In genomic region chr3:79016830-79017229, GRCm38 (mm10) we compare ENCODE assay signal across 31 mouse cellular contexts.
DNase-seq lines count a peak whose midpoint lies in the region; ATAC-seq and TF ChIP-seq lines count a peak whose summit lies in the region.
"Had no signal": no experiment of that assay in that cellular context is flagged by ENCODE, and none has a peak within 500 bp of the region (broad histone marks: within the 10 kb centered on the region; RNA-seq: fewer than 3 reads in every experiment).

No protein-coding gene starts in this region.

- no peaks in the 10 kb centered on the region for H3K4me1 ChIP-seq in liver, embryonic 14.5 days (replicated peaks; ENCODE audit: control insufficient read depth in 2 of 2, insufficient read depth in 2 of 2, low read length in 1 of 2)
- no peaks in the 10 kb centered on the region for H3K4me1 ChIP-seq in forebrain, embryonic 10.5 days
- H3K4me1 ChIP-seq: forebrain, embryonic 15.5 days; heart, embryonic 10.5 days; heart, embryonic 15.5 days; intestine, embryonic 15.5 days; limb, embryonic 10.5 days; limb, embryonic 15.5 days; liver, embryonic 15.5 days; lung, embryonic 15.5 days; midbrain, embryonic 13.5 days; neural tube, embryonic 13.5 days had no signal

- intact Hi-C loops in gastrocnemius, adult 2 months (cut with DNase I): no loop called here

- TF ChIP-seq EP300 in liver, embryonic 14.5 days (IDR thresholded peaks at IDR 0.05; ENCODE audit: low read depth): no peak

- H3K4me3 ChIP-seq in gastrocnemius, adult 2 months: no peak overlapping the region
- H3K4me3 ChIP-seq in liver, embryonic 14.5 days (ENCODE audit: insufficient read depth in 1 of 2, low read depth in 2 of 2, low read length in 2 of 2): no peak overlapping the region
- no peak overlapping the region for H3K4me3 ChIP-seq in forebrain, embryonic 10.5 days
- H3K4me3 ChIP-seq: forebrain, embryonic 15.5 days; heart, embryonic 10.5 days; heart, embryonic 15.5 days; intestine, embryonic 15.5 days; limb, embryonic 10.5 days; limb, embryonic 15.5 days; liver, embryonic 15.5 days; lung, embryonic 15.5 days; midbrain, embryonic 13.5 days; neural tube, embryonic 13.5 days had no signal

- 65% methylated on average over 9 of the region's 9 CpGs for WGBS in liver, embryonic 14.5 days (ENCODE audit: insufficient replicate concordance)
- 86% methylated on average over 9 of the region's 9 CpGs for WGBS in forebrain, embryonic 10.5 days

- no peaks in the 10 kb centered on the region for H3K27me3 ChIP-seq in liver, embryonic 14.5 days (ENCODE audit: control insufficient read depth, insufficient read depth, low read length)
- H3K27me3 ChIP-seq in forebrain, embryonic 10.5 days (ENCODE audit: poor library complexity, severe bottlenecking): no peaks in the 10 kb centered on the region
- H3K27me3 ChIP-seq: CH12.LX; forebrain, embryonic 15.5 days; heart, embryonic 15.5 days; intestine, embryonic 15.5 days; limb, embryonic 15.5 days; liver, embryonic 15.5 days; lung, embryonic 15.5 days; midbrain, embryonic 13.5 days; neural tube, embryonic 13.5 days had no signal

- H3K4me2 ChIP-seq in liver, embryonic 14.5 days (ENCODE audit: low read depth): no peak overlapping the region
- H3K4me2 ChIP-seq: forebrain, embryonic 15.5 days; heart, embryonic 15.5 days; intestine, embryonic 15.5 days; limb, embryonic 15.5 days; liver, embryonic 15.5 days; lung, embryonic 15.5 days; midbrain, embryonic 13.5 days; neural tube, embryonic 13.5 days had no signal

- no peak overlapping the region for H3K27ac ChIP-seq in gastrocnemius, adult 2 months
- H3K27ac ChIP-seq in liver, embryonic 14.5 days: no peak overlapping the region
- no peak overlapping the region for H3K27ac ChIP-seq in forebrain, embryonic 10.5 days
- H3K27ac ChIP-seq: forebrain, embryonic 15.5 days; heart, embryonic 10.5 days; heart, embryonic 15.5 days; intestine, embryonic 15.5 days; limb, embryonic 10.5 days; limb, embryonic 15.5 days; liver, embryonic 15.5 days; lung, embryonic 15.5 days; midbrain, embryonic 13.5 days; neural tube, embryonic 13.5 days; stomach, postnatal 0 days had no signal

- no peaks in the 10 kb centered on the region for H3K9me3 ChIP-seq in liver, embryonic 14.5 days (ENCODE audit: control insufficient read depth, low read length)
- H3K9me3 ChIP-seq in forebrain, embryonic 10.5 days: no peaks in the 10 kb centered on the region
- H3K9me3 ChIP-seq: forebrain, embryonic 15.5 days; heart, embryonic 10.5 days; heart, embryonic 15.5 days; intestine, embryonic 15.5 days; limb, embryonic 10.5 days; limb, embryonic 15.5 days; liver, embryonic 15.5 days; lung, embryonic 15.5 days; midbrain, embryonic 13.5 days; neural tube, embryonic 13.5 days had no signal

- peak; percentile 15; the same call in 1 of the 2 replicates for TF ChIP-seq CTCF in gastrocnemius, adult 2 months (IDR thresholded peaks at IDR 0.05)
- TF ChIP-seq CTCF in liver, embryonic 14.5 days (IDR thresholded peaks at IDR 0.05; ENCODE audit: low read depth): peak; percentile 31; the same call in 1 of the 2 replicates

- DNase-seq in gastrocnemius, adult 2 months: no peak
- DNase-seq in gastrocnemius, adult 8-10 months (ENCODE audit: low spot score in 2 of 2): no peak
- no peak for DNase-seq in liver, embryonic 14.5 days (ENCODE audit: low read depth in 3 of 3, low spot score in 3 of 3)
- no peak for DNase-seq in liver
- DNase-seq in R1 (ENCODE audit: low read depth, low spot score): peak; percentile 59
- no peak for DNase-seq in cerebellum, adult 9-11 months
- DNase-seq in forebrain, embryonic 10.5 days (ENCODE audit: extremely low spot score, low spot score): no peak
- DNase-seq in layer of hippocampus, adult 18-20 months (ENCODE audit: low spot score in 2 of 2): no peak
- DNase-seq: adrenal gland, postnatal 25 days; cerebellum, adult 18-20 months; cerebellum, postnatal 14 days; gastrocnemius, postnatal 10 days; kidney, adult 2 months; kidney, postnatal 10 days; lung, postnatal 36 days; right cerebral cortex, postnatal 4 days; thymus, adult 18-20 months; thymus, postnatal 25 days had no signal

- H3K9ac ChIP-seq in liver, embryonic 14.5 days (replicated peaks): no peak overlapping the region
- H3K9ac ChIP-seq: forebrain, embryonic 15.5 days; heart, embryonic 15.5 days; intestine, embryonic 15.5 days; limb, embryonic 15.5 days; liver, embryonic 15.5 days; lung, embryonic 15.5 days; midbrain, embryonic 13.5 days; neural tube, embryonic 13.5 days had no signal

- ATAC-seq in liver, embryonic 14.5 days (ENCODE audit: insufficient read depth): no peak
- ATAC-seq: forebrain, embryonic 15.5 days; hindbrain, embryonic 16.5 days; intestine, embryonic 15.5 days; midbrain, embryonic 13.5 days had no signal

- H3K36me3 ChIP-seq in liver, embryonic 14.5 days (replicated peaks; ENCODE audit: control insufficient read depth, insufficient read depth, low read depth): no peaks in the 10 kb centered on the region
- H3K36me3 ChIP-seq in forebrain, embryonic 10.5 days (replicated peaks): no peaks in the 10 kb centered on the region
- H3K36me3 ChIP-seq: forebrain, embryonic 15.5 days; heart, embryonic 10.5 days; heart, embryonic 15.5 days; intestine, embryonic 15.5 days; limb, embryonic 10.5 days; limb, embryonic 15.5 days; liver, embryonic 15.5 days; lung, embryonic 15.5 days; midbrain, embryonic 13.5 days; neural tube, embryonic 13.5 days had no signal
